Mouse (Mus musculus) Patski (cell line): ENCODE data around the gene Tma7. TPM values are rescaled to one million over a fixed set of nuclear protein-coding genes. Genes with fewer than 3 reads are reported as not detected.
A peak's percentile ranks its signal among the peaks of the same experiment; 100 is the strongest.

Experiments
- ATAC-seq: fragments of 100-300 bp; one replicate; pipeline ENCODE4 v1.8.0; 2021
- CTCF ChIA-PET: fragments of 350-600 bp; sonication (Branson Sonifier 250); formaldehyde crosslinking; loops from one replicate; lab custom pipeline; 2022; ENCODE audit warnings: inconsistent platforms; lab: Charles Lee
- POLR2A ChIA-PET: fragments of 350-600 bp; sonication (Branson Sonifier 250); formaldehyde crosslinking; loops from one replicate; lab custom pipeline; 2022; ENCODE audit warnings: antibody characterized with exemption, inconsistent platforms; lab: Charles Lee
- DNase-seq: peaks from one replicate; pipeline ENCODE4 v3.0.0-alpha.2; 2011; ENCODE audit warnings: low read depth, low spot score
- H3K27me3 ChIP-seq: fragments of 371-371 bp; one replicate; pipeline ENCODE4 v1.5.1; 2021
- CTCF ChIP-seq: fragments of 100-300 bp; IDR thresholded peaks from one replicate; pipeline ENCODE4 v1.5.1; 2021
- in situ Hi-C: fragments of 300-500 bp; cut with MboI; formaldehyde crosslinking; loops from 3 replicates; pipeline ENCODE4 v1.11.1; 2018; ENCODE audit warnings: low pct_unique_long_range_greater_than_20kb, mixed read lengths
- polyA plus RNA-seq: library from polyadenylated mRNA; unstranded; gene quantifications from one replicate; pipeline ENCODE4 v1.2.3, GENCODE M21; 2021

Tma7 gene
- polyA plus RNA-seq, 1 experiment from 2014 or later, result 188 TPM

DNA sequence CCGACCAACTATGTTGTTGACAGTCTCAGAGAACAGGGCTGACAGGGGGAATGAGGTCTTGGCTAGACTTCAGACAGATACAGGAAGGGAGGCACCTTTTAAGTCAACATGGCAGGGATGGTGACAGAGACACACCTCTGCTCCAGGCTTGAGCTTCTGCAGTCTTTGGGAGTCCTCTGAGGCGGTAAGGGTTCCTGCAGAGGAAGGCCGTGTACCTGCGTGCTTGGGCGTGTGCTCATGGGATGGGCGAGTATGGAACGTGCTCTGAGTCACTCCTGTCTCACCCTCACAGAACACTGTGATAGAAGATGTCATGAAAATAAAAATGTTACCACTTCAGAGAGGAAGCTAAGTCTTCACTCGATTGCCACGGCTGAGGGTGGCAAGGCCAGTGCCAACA, 37.2 kb upstream of the Tma7 start:
- peaks cover 31% of the 10 kb centered on the region for H3K27me3 ChIP-seq
- CTCF ChIA-PET, result interaction anchor here (1.5 to 7.8 kb wide), 2 partner anchors 30 to 74 kb away, joined by 4 to 77 read pairs; no protein-coding TSS in a partner anchor
- in situ Hi-C loops, result no loop called here
- no peak for TF ChIP-seq CTCF
- POLR2A ChIA-PET, result no interaction called here
- no peak for DNase-seq
- no peak for ATAC-seq

DNA sequence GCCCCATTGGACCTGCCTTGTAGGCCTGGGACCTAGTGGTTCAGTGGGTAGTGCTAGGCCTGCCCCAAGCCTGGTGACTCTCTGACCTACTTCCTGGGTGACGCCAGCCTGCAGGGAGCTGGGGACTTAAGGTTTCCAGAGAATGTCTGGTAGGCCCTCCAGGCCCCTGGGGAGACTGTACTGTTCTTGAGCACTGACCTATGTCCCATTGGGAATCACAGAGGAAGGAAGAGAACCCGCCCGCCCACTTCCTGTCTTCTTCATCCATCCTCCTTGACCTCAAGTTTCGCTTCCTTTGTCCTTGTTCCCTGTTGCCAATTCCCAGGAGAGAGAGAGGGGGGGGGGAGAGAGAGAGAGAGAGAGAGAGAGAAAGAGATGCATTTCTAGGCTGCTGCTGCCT, 35.7 kb upstream of the Tma7 start:
- DNase-seq (no peak), ATAC-seq (no peak)
- peaks cover 35% of the 10 kb centered on the region for H3K27me3 ChIP-seq
- TF ChIP-seq CTCF, result no peak
- ChIA-PET CTCF (interaction anchor here (7.8 kb wide), 1 partner anchor 29 kb away, joined by 77 read pairs; no protein-coding TSS in a partner anchor), POLR2A (no interaction called here)
- in situ Hi-C loops, result no loop called here

DNA sequence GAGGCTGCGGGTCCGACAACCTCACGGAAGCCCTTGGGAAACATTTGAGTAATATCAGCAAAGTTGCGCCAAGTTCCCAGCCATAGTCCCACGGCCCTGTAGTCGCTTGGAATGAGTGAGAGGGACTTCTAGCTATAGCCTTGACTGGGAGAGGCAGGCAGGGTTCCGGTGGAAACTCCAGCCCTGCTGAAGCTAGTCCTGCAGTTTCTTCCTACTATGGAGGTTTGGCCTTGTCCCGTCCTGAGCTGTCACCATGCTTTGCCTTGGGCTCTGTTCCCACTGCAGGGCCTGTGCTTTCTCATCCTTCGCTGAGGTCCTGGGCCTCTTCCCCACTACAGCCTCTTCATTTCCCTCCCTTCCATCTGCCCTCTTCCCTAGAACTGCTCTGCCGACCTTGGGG, 33.8 kb upstream of the Tma7 start:
- no peak for TF ChIP-seq CTCF
- H3K27me3 ChIP-seq, result peaks cover 54% of the 10 kb centered on the region
- ChIA-PET POLR2A (no interaction called here), CTCF (interaction anchor here (2.5 kb wide), 1 partner anchor 28 kb away, joined by 9 read pairs; no protein-coding TSS in a partner anchor)
- in situ Hi-C loops, result no loop called here
- DNase-seq (no peak), ATAC-seq (no peak)

DNA sequence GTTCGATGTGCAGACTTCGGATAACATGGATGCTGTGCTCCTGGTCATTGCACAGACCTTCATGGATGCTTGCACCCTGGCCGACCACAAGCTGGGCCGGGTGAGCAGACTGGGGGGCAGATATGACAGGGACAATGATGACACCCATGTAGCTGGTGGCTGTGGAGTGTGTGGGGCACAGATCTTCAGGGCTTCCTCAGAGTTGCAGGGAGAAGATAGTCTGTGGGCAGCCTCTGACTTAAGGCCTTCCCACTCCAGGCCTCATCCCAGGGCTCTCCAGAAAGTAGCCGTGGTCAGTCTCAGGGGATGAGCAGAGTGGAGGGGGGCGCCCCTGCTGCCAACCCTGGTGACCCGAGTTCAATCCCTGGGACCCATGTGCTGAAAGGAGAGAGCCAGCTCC, 32.5 kb upstream of the Tma7 start:
- in situ Hi-C loops, result no loop called here
- no peak for DNase-seq
- TF ChIP-seq CTCF, result no peak
- no peak for ATAC-seq
- H3K27me3 ChIP-seq, result peaks cover 66% of the 10 kb centered on the region
- ChIA-PET POLR2A (no interaction called here), CTCF (interaction anchor here (2.5 kb wide), 1 partner anchor 26 kb away, joined by 9 read pairs; no protein-coding TSS in a partner anchor)

DNA sequence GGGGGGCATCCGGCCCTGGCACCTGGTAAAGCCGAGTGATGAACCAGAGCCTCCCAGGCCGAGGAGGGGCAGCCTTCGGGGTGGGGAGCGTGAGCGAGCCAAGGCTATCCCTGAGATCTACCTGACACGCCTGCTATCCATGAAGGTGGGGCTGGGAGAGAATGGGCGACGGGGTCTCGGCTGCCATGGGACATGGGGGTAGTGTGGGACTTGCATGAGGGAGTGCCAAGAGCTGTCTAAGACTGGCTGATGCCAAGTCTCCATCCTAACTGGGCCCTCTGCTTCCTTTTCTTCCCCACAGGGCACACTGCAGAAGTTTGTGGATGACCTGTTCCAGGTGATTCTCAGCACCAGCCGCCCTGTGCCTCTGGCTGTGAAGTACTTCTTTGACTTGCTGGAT, 31.9 kb upstream of the Tma7 start:
- ATAC-seq, result no peak
- CTCF ChIA-PET, result interaction anchor here (0.6 to 2.5 kb wide), 3 partner anchors 8 to 26 kb away, joined by 3 to 9 read pairs (median 3); no protein-coding TSS in a partner anchor
- in situ Hi-C loops, result no loop called here
- POLR2A ChIA-PET, result no interaction called here
- no peak for TF ChIP-seq CTCF
- DNase-seq, result no peak
- peaks cover 67% of the 10 kb centered on the region for H3K27me3 ChIP-seq

DNA sequence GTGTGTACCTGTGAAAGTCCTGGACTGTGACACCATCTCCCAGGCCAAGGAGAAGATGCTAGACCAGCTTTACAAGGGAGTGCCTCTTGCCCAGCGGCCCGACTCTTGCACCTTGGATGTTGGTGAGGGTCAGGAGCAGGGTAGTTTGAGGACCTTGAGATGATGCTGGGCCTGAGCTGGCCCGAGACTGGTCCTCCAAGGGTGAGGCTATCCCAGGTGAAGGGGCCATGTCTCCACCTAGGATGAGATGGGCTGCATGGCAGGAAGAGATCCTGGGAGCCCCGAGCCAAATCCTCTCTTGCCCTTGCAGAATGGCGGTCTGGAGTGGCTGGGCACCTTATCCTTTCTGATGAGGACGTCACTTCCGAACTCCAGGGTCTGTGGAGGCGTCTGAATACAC, 30.9 kb upstream of the Tma7 start:
- in situ Hi-C loops, result no loop called here
- POLR2A ChIA-PET, result interaction anchor here (0.6 kb wide), 1 partner anchor 45 kb away, joined by 3 read pairs; no protein-coding TSS in a partner anchor

DNA sequence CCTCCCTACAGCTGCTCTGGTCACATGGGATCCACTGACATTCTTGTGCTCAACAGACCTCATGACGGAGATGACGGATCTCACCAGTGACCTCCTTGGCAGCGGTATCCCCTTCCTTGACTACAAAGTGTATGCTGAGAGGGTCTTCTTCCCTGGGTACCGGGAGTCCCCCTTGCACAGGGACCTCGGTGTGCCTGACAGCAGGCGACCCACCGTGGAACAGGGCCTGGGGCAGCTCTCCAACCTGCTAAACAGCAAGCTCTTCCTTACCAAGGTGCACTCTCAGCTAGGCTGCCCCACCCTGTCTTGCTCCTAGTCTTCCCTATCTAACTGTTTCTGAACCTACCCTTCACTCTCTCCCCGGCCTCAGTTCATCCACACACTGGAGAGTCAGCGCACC, 29.2 kb upstream of the Tma7 start:
- H3K27me3 ChIP-seq, result peaks cover 50% of the 10 kb centered on the region
- ATAC-seq (no peak), DNase-seq (no peak)
- in situ Hi-C loops, result no loop called here
- TF ChIP-seq CTCF, result no peak
- ChIA-PET CTCF (interaction anchor here (0.9 to 1.9 kb wide), 2 partner anchors 11 to 23 kb away, joined by 3 to 6 read pairs; no protein-coding TSS in a partner anchor), POLR2A (no interaction called here)

More for the DNA sequence above, 30.9 kb upstream of the Tma7 start:
- ATAC-seq (no peak), DNase-seq (no peak)
- peaks cover 63% of the 10 kb centered on the region for H3K27me3 ChIP-seq
- no peak for TF ChIP-seq CTCF
- CTCF ChIA-PET, result interaction anchor here (0.6 to 1.1 kb wide), 2 partner anchors 9 to 10 kb away, joined by 3 read pairs; no protein-coding TSS in a partner anchor

DNA sequence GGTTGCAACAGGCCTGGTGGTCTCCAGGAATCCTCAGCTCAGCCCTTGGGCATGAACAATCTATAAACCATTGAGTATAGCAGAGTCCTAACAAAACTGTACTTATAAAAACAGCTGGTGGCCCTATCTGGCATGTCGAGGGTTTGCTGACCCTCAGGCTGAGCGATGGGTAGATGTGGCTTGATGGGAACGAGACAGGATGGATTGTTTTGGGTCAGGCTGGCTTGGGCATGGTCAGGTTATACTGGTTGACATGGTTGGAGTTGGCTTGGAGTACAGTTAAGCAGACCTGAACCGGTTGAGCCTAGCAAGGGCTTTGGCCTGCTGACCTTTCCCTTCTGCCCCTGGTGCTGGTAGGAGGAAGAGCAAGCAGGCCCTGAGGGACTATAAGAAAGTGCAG, 28.7 kb upstream of the Tma7 start:
- DNase-seq, result no peak
- no peak for TF ChIP-seq CTCF
- H3K27me3 ChIP-seq, result peaks cover 49% of the 10 kb centered on the region
- ChIA-PET CTCF (interaction anchor here (0.9 to 1.9 kb wide), 2 partner anchors 12 to 23 kb away, joined by 3 to 6 read pairs; no protein-coding TSS in a partner anchor), POLR2A (no interaction called here)
- in situ Hi-C loops, result no loop called here
- ATAC-seq, result no peak

DNA sequence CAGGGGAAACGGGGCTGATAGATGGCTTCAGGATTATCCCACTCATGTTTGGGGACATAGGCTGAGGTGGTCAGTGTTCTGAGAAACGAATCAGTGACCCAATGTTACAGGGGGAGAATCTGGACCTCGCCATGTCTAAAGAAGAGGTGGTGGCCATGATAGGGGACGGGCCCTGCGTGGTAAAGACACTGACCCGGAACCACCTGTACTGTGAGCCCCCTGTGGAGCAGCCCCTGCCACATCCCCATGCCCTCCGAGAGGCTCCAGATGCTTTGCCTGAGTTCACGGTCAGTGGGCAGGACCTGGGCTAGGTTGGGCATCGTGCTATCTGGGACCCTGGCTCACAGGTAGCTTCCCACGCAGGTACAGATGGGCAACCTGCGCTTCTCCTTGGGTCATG, 27.9 kb upstream of the Tma7 start:
- in situ Hi-C loops, result no loop called here
- ATAC-seq (no peak), DNase-seq (no peak)
- CTCF ChIA-PET, result no interaction called here
- POLR2A ChIA-PET, result interaction anchor here (0.6 kb wide), 1 partner anchor 29 kb away, joined by 3 read pairs; no protein-coding TSS in a partner anchor
- no peak for TF ChIP-seq CTCF
- H3K27me3 ChIP-seq, result peaks cover 54% of the 10 kb centered on the region

DNA sequence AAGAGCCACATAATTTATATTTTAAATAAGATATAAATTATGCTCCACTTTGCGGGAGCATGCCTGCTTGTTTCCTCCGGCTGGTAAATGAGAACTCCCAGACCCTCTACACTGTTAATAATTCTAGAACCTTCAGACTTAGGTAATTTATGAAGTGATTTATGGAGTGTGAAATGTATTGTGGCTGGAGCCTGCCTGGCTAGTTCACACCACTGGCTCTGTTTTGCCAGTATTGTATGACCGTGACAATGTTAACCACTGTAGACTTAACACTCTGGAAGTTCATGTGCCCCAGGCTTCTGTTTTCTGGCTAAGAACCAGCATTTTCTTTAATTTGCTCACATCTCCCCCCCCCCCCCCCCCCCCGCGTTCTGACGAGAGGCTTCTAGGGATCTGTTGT, 25.0 kb upstream of the Tma7 start:
- ChIA-PET CTCF (interaction anchor here (0.8 kb wide), 1 partner anchor 20 kb away, joined by 3 read pairs; no protein-coding TSS in a partner anchor), POLR2A (interaction anchor here (0.6 kb wide), 1 partner anchor 321 kb away, joined by 3 read pairs; no protein-coding TSS in a partner anchor)
- DNase-seq, result peak; percentile 81
- peaks cover 64% of the 10 kb centered on the region for H3K27me3 ChIP-seq
- in situ Hi-C loops, result no loop called here
- TF ChIP-seq CTCF, result no peak
- peak; percentile 79 for ATAC-seq

DNA sequence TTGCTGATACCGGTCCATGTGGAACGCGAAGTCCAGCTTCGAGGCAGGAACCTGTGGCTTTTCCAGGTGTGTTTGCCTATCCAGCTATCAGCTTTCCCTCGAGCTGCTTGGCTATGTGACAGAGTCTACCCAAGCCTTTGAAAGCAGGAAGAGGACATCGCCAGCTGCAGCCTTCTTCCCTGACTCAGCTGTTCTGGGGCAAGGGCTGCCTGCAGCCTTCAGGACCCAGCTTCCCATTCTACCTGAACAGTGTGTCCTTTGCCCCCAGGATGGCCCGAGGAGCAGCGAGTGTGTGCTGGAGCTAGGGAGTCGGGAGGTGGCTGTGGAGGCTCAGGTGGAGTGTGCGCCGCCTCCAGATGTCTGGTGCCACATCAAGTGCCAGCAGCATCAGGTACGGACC, 23.3 kb upstream of the Tma7 start:
- no peak for TF ChIP-seq CTCF

More for the DNA sequence above, 23.3 kb upstream of the Tma7 start:
- no peak for ATAC-seq
- POLR2A ChIA-PET, result interaction anchor here (0.9 kb wide), 1 partner anchor 20 kb away, joined by 3 read pairs; no protein-coding TSS in a partner anchor
- in situ Hi-C loops, result no loop called here
- DNase-seq, result no peak
- CTCF ChIA-PET, result no interaction called here
- H3K27me3 ChIP-seq, result peaks cover 56% of the 10 kb centered on the region
